Mouse (Mus musculus): ENCODE data around the gene Rbfox3. TPM values are rescaled to one million over a fixed set of nuclear protein-coding genes. Genes with fewer than 3 reads are reported as not detected.

Gene Rbfox3
- polyA plus RNA-seq, 1 experiment from 2014 or later, result 51.1 TPM

DNA sequence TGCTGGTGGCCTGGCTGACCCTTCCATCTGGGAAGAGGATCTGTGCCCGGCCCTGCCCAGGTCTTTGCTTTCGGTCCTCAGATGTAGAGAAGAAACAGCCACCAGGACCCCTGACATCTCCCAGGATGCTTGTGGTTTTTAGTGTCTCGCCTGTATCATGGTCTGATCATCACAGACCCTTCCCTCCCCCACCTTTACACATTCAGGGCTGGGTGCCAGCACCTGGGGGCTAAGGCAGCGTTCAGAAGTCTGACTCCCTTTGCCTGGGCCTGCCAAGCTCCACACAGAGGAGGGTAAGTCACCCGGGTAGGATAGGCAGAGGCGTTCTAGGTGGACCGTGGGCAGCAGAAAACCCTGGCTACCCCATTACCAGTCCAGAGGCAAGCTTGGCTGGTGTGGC is 403.1 kb downstream of the Rbfox3 start:
- Histone ChIP-seq H3K36me3 (no peaks in the 10 kb centered on the region), H3K4me2 (replicated peaks) (no peak overlapping the region), H3K9ac (replicated peaks) (no peak overlapping the region), H3K9me3 (no peaks in the 10 kb centered on the region), H3K4me3 (no peak overlapping the region), H3K4me1 (peaks cover 23% of the 10 kb centered on the region), H3K27me3 (0 out of 2 replicates have a peak, but pooled peaks cover 3% of the 10 kb centered on the region), H3K27ac (replicated peaks) (no peak overlapping the region)
- 78% methylated on average over 7 of the region's 7 CpGs for WGBS
- no peak for ATAC-seq (replicated peaks)

DNA sequence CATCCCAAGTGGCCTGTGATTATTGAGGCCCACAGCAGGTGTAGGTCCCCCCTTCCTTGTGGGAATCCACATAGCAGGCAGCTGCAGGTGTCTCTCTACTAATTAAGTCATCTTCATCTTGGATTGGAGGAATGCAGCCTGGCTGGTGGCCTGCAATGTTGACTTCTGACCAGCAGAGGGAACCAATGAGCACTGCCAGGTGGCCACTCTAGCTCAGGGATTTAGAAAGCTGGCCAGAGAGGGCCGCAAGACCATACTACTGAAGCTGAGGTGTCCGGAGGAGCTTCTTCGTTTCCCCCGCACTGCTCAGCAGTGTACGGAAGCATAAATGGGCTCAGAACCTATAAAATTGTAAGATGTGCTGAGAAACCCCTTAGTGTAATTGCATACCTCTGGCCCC is 403.5 kb downstream of the Rbfox3 start:
- WGBS, result 35% methylated on average over 5 of the region's 5 CpGs
- H3K9me3 ChIP-seq, result no peaks in the 10 kb centered on the region
- H3K4me2 ChIP-seq (replicated peaks), result no peak overlapping the region
- H3K9ac ChIP-seq (replicated peaks), result no peak overlapping the region
- H3K4me3 ChIP-seq, result no peak overlapping the region
- H3K27ac ChIP-seq (replicated peaks), result no peak overlapping the region
- H3K4me1 ChIP-seq, result peaks cover 19% of the 10 kb centered on the region
- H3K36me3 ChIP-seq, result no peaks in the 10 kb centered on the region
- no peak for ATAC-seq (replicated peaks)
- H3K27me3 ChIP-seq, result 0 out of 2 replicates have a peak, but pooled peaks cover 3% of the 10 kb centered on the region

DNA sequence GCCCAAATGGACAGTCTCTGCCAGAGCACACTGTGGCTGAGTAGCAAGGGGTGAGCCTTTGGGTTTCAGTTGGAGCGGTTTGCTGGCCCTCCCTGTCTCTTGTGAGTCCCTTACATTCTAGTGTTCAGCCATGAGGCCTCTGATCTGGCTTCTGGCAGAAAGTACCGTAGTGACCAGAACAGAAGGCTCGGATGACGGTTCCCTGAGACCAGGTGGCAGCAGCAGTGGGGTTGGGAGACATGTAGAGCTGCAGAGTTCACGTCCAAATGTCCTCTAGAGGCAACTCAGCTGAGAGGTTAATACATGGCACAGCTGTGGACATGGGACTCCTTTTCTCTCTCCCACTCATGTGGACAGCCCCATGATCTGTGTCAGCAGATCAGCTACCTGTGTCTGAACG is 404.3 kb downstream of the Rbfox3 start:
- WGBS, result 87% methylated on average over 6 of the region's 6 CpGs
- H3K27ac ChIP-seq (replicated peaks), result no peak overlapping the region
- H3K4me1 ChIP-seq, result peaks cover 11% of the 10 kb centered on the region
- 0 out of 2 replicates have a peak, but pooled peaks cover 3% of the 10 kb centered on the region for H3K27me3 ChIP-seq
- H3K36me3 ChIP-seq, result no peaks in the 10 kb centered on the region
- no peak overlapping the region for H3K4me3 ChIP-seq
- no peaks in the 10 kb centered on the region for H3K9me3 ChIP-seq
- H3K9ac ChIP-seq (replicated peaks), result no peak overlapping the region
- ATAC-seq (replicated peaks), result no peak
- H3K4me2 ChIP-seq (replicated peaks), result no peak overlapping the region

DNA sequence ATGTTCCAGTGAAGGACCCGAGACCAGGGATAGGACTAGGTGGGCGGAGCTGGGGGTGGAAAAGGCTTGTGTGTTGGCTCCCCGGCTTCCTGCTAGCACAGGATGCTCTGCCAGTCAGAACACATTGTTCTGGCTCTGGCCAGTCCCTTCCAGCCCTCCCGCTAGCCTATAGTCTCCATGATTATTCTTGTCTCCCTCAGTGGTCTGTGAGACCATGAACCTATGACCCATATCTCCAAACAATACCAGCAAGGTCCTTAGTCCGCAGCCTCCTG is 407.3 kb downstream of the Rbfox3 start:
- 0 out of 2 replicates have a peak, but pooled peaks cover 3% of the 10 kb centered on the region for H3K27me3 ChIP-seq
- no peak overlapping the region for H3K4me2 ChIP-seq (replicated peaks)
- no peak overlapping the region for H3K4me3 ChIP-seq
- H3K27ac ChIP-seq (replicated peaks), result no peak overlapping the region
- WGBS, result 77% methylated on average over 5 of the region's 5 CpGs
- H3K4me1 ChIP-seq, result 0 out of 2 replicates have a peak, but pooled peaks cover 2% of the 10 kb centered on the region
- ATAC-seq (replicated peaks), result no peak
- H3K9me3 ChIP-seq, result no peaks in the 10 kb centered on the region
- no peaks in the 10 kb centered on the region for H3K36me3 ChIP-seq
- no peak overlapping the region for H3K9ac ChIP-seq (replicated peaks)

DNA sequence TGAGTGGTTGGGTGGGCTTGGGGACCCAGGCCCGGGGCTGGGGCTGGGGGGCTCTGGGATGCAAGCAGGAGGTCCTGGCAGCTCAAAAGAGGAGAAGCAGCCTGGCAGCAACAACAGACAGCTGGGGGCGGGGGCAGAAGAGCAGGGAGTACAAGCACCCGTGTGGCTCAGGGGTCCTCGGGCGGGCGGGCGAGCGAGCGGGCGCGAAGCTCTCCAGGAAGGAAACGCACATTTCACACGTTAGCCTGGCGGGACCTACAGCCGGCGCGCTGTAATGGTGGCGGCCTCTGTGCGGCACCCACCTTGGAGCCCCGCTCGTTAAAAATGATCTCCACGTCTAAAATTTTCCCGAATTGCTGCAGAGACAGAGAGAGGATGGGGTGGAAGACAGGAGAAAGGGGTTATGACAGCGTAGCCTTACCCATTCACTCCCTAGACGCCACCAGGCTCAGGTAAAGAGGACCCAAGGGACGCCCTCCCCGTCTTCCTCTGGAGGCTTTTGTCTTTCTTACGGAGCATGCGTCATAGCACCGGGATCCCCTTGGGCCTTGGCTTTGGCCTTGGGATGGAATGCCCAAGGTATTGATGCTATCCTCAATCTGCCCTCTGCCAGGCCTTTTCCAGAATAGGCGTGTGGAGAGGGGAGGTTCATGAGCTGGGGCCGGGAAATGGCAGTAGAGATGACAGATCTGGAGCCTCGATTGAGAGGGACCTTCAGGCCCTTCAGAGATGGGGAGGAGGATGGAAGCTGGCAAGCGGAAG is 407.8 kb downstream of the Rbfox3 start:
- no peaks in the 10 kb centered on the region for H3K36me3 ChIP-seq
- H3K9ac ChIP-seq (replicated peaks), result no peak overlapping the region
- WGBS, result 28% methylated on average over 34 of the region's 34 CpGs
- H3K27me3 ChIP-seq, result 0 out of 2 replicates have a peak, but pooled peaks cover 3% of the 10 kb centered on the region
- no peak overlapping the region for H3K4me3 ChIP-seq
- 0 out of 2 replicates have a peak, but pooled peaks cover 2% of the 10 kb centered on the region for H3K4me1 ChIP-seq
- no peak overlapping the region for H3K4me2 ChIP-seq (replicated peaks)
- no peak overlapping the region for H3K27ac ChIP-seq (replicated peaks)
- no peaks in the 10 kb centered on the region for H3K9me3 ChIP-seq
- no peak for ATAC-seq (replicated peaks)

DNA sequence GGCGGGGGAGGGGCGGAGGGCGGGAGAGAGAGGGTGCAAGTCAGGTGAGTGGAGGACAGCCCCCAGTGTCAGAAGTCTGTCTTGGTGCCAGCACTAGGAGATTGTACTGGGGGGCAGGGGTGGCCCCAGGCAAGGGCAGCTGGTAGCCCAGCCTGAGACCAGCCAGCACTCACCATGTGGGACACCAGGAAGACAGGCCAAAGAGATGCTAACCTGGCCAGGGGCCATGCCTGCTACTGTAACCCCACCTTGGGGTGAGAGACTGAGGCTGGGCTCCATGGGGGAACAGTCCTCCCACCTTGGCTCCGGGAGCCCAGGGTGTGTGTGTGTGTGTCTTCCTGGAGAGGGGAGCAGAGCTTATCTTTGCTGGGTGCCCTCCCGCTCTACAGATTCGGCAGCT is 408.4 kb downstream of the Rbfox3 start:
- Histone ChIP-seq H3K9ac (replicated peaks) (no peak overlapping the region), H3K27me3 (0 out of 2 replicates have a peak, but pooled peaks cover 3% of the 10 kb centered on the region), H3K4me2 (replicated peaks) (no peak overlapping the region), H3K4me1 (0 out of 2 replicates have a peak, but pooled peaks cover 2% of the 10 kb centered on the region), H3K4me3 (no peak overlapping the region), H3K9me3 (no peaks in the 10 kb centered on the region), H3K36me3 (no peaks in the 10 kb centered on the region), H3K27ac (replicated peaks) (no peak overlapping the region)
- WGBS, result 54% methylated on average over 6 of the region's 6 CpGs
- no peak for ATAC-seq (replicated peaks)

DNA sequence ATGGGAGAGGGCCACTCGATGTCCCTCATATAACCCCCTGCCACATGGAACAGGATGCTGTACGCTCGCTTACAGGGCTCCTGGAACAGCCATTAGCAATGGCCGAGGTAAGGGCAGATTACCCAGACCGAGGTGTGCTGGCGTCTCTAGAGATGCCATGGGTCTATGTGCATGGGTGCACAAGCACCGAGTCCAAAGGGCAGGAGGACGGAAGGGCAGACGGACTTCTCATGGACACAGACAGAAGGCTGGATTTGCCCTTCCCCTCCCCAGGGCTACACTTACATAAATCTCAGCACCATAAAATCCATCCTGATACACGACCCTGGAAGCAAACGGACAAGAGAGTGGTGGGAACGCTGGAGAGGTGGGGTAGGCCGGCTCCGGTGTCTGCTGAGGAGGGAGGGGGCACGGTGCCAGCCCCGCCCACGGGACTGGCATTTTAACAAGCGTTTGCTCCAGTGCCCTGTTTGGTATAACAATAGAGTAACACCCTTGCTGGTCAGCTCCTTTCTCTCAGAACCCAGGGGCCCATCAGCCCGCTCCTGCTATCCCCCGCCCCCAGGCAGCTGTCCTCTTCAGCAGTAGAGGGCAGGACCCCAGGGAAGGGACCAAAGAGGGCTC is 415.2 kb downstream of the Rbfox3 start:
- WGBS, result 53% methylated on average over 20 of the region's 20 CpGs

DNA sequence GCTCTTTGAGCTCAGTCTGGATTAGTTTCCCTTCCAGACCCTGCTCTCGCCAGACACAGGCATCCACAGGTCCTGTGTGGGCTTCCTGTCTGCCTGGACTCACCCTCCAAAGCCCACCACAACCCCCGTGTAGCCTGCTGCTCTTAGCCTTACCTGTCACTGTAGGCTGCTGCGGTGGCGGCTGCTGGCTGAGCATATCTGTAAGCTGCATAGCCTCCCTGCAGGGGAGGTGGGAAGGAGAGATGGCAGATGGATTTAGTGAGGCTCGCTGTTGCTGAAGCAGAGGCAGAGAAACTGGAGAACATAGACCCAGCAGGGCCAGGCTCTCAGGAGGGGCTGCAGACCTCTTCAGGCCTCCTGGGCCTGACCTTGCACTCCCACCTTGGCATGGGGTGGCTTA is 416.3 kb downstream of the Rbfox3 start:
- Histone ChIP-seq H3K4me2 (replicated peaks) (no peak overlapping the region), H3K36me3 (no peaks in the 10 kb centered on the region), H3K4me3 (no peak overlapping the region), H3K9ac (replicated peaks) (no peak overlapping the region), H3K4me1 (peaks cover 9% of the 10 kb centered on the region; the same call in 1 of the 2 replicates), H3K9me3 (no peaks in the 10 kb centered on the region), H3K27ac (replicated peaks) (no peak overlapping the region), H3K27me3 (no peaks in the 10 kb centered on the region)
- ATAC-seq (replicated peaks), result no peak
- WGBS, result 46% methylated on average over 5 of the region's 5 CpGs

More for the DNA sequence above, 415.2 kb downstream of the Rbfox3 start:
- H3K9me3 ChIP-seq, result no peaks in the 10 kb centered on the region
- H3K36me3 ChIP-seq, result no peaks in the 10 kb centered on the region
- no peaks in the 10 kb centered on the region for H3K27me3 ChIP-seq
- H3K4me2 ChIP-seq (replicated peaks), result no peak overlapping the region
- ATAC-seq (replicated peaks), result no peak
- peaks cover 7% of the 10 kb centered on the region; the same call in 1 of the 2 replicates for H3K4me1 ChIP-seq
- H3K4me3 ChIP-seq, result no peak overlapping the region
- no peak overlapping the region for H3K9ac ChIP-seq (replicated peaks)
- H3K27ac ChIP-seq (replicated peaks), result no peak overlapping the region

DNA sequence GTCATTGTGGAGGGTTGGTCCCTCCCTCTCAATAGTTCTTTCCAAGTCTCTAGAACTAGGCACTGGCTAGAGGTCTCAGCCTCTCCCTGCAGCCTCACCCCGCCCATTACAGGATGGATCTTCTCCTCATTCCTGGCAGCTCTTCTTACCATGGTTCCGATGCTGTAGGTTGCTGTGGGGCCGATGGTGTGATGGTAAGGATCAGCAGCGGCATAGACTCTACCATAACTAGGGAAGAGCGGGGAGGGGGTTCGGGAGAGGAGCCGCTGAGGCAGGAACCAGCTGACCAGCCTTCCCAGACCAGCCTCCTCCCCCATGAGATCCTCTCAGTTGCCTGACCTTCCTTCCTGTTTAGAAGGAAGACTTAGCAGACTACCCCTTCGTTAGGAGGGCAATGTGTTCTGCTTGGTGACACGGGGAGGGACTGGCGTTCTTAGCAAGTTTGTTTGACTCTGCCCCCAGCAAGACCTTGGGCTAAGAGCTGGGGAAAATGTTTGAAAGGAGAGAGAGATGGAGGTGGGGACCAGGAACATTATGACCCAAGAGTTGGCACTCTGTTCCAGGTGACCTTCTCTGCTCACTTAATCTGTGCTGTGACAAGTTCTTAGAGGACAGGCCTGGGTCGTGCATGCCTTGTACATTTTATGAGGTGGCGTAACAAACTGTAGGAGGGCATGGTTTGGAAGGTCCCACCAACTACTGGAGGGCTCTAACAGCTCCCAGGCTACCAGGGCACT is 417.2 kb downstream of the Rbfox3 start:
- 83% methylated on average over 12 of the region's 12 CpGs for WGBS
- no peaks in the 10 kb centered on the region for H3K27me3 ChIP-seq
- H3K9ac ChIP-seq (replicated peaks), result no peak overlapping the region
- ATAC-seq (replicated peaks), result no peak
- H3K4me2 ChIP-seq (replicated peaks), result no peak overlapping the region
- H3K4me3 ChIP-seq, result no peak overlapping the region
- no peak overlapping the region for H3K27ac ChIP-seq (replicated peaks)
- no peaks in the 10 kb centered on the region for H3K9me3 ChIP-seq
- H3K4me1 ChIP-seq, result peaks cover 9% of the 10 kb centered on the region; the same call in 1 of the 2 replicates
- H3K36me3 ChIP-seq, result no peaks in the 10 kb centered on the region

DNA sequence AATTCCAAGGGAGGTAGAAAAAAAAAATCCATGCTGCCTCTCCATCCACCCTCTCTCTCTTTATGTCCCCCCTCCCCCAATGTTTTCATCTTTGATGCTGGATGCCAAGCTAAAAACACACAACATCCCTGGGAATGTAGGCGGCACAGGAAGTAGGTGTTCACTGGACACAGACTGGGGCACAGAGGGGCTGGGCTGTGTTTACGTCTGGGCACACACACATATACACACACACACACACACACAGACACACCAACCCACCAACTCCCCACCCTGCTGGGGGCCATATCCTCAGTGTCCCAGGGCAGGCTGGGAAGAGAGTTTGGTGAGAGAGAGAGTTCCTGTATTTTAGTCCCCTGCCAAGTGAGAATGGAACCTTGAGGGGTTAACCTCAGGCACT is 417.9 kb downstream of the Rbfox3 start:
- H3K36me3 ChIP-seq, result no peaks in the 10 kb centered on the region
- H3K4me1 ChIP-seq, result peaks cover 9% of the 10 kb centered on the region; the same call in 1 of the 2 replicates
- no peak overlapping the region for H3K9ac ChIP-seq (replicated peaks)
- no peak overlapping the region for H3K27ac ChIP-seq (replicated peaks)
- H3K27me3 ChIP-seq, result no peaks in the 10 kb centered on the region
- 78% methylated on average over 2 of the region's 2 CpGs for WGBS
- no peak for ATAC-seq (replicated peaks)
- H3K4me2 ChIP-seq (replicated peaks), result no peak overlapping the region
- H3K4me3 ChIP-seq, result no peak overlapping the region
- no peaks in the 10 kb centered on the region for H3K9me3 ChIP-seq

DNA sequence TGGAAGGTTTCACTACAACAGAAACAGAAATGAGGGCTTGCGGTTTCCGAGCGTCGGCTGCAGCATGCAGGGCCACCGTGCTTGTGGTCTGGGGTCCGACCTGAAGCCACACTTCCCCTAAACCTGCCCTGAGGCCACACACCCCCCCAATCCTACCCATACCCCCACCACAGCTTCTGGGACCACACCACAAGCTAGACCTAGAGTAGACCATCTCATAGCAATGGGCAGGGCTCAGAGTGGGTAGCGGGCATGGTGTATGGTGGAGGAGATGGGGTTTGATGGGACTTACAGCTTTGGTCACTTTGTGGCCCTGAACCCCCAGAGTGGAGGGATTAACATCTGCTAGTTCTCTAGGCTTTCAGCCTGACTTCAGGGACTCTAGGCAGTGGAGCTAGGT is 420.2 kb downstream of the Rbfox3 start:
- Histone ChIP-seq H3K4me3 (no peak overlapping the region), H3K4me2 (replicated peaks) (no peak overlapping the region), H3K27ac (replicated peaks) (no peak overlapping the region), H3K4me1 (0 out of 2 replicates have a peak, but pooled peaks cover 3% of the 10 kb centered on the region), H3K36me3 (no peaks in the 10 kb centered on the region), H3K9me3 (no peaks in the 10 kb centered on the region), H3K9ac (replicated peaks) (no peak overlapping the region), H3K27me3 (no peaks in the 10 kb centered on the region)
- 87% methylated on average over 7 of the region's 7 CpGs for WGBS
- no peak for ATAC-seq (replicated peaks)
